Mouse (Mus musculus) midbrain, embryonic 11.5 days (tissue): ENCODE results near the gene Sidt1. TPM values are rescaled to one million over a fixed set of nuclear protein-coding genes. Genes with fewer than 3 reads are reported as not detected.

ENCODE experiments used
- ATAC-seq: fragments of 200-750 bp; cut with Nextera tagmentation; 2 replicates; pipeline ENCODE4 v1.8.0; 2017; ENCODE audit warnings: moderate TSS enrichment, moderate library complexity; ENCODE audit not compliant: low FRiP score
- DNase-seq: peaks from one replicate; pipeline ENCODE4 v3.0.0; 2015; ENCODE audit warnings: low spot score; ENCODE audit errors: missing footprints
- H3K27ac ChIP-seq: fragments of 300-500 bp; sonication (generic); 2 replicates; pipeline ENCODE4 v1.5.1; 2014; ENCODE audit warnings: low read depth, low read length
- H3K27me3 ChIP-seq: fragments of 300-500 bp; sonication (generic); 2 replicates; pipeline ENCODE4 v1.6.1; 2014; ENCODE audit warnings: mild to moderate bottlenecking, low read length, moderate library complexity, mixed read lengths; ENCODE audit not compliant: control insufficient read depth, insufficient read depth
- H3K36me3 ChIP-seq: fragments of 300-500 bp; sonication (generic); 2 replicates; pipeline ENCODE4 v1.6.1; 2014; ENCODE audit warnings: mild to moderate bottlenecking, low read length, moderate library complexity, mixed read lengths; ENCODE audit not compliant: control insufficient read depth, insufficient read depth
- H3K4me1 ChIP-seq: fragments of 300-500 bp; sonication (generic); 2 replicates; pipeline ENCODE4 v1.6.1; 2014; ENCODE audit warnings: low read length; ENCODE audit not compliant: control insufficient read depth, insufficient read depth
- H3K4me2 ChIP-seq: fragments of 300-500 bp; sonication (generic); 2 replicates; pipeline ENCODE4 v1.6.1; 2014; ENCODE audit warnings: mild to moderate bottlenecking, moderate library complexity
- H3K4me3 ChIP-seq: fragments of 300-500 bp; sonication (generic); 2 replicates; pipeline ENCODE4 v1.5.1; 2014; ENCODE audit warnings: low read depth, low read length
- H3K9ac ChIP-seq: fragments of 300-500 bp; sonication (generic); 2 replicates; pipeline ENCODE4 v1.6.1; 2014; ENCODE audit warnings: low read length
- H3K9me3 ChIP-seq: fragments of 300-500 bp; sonication (generic); 2 replicates; pipeline ENCODE4 v1.6.1; 2016; ENCODE audit warnings: low read length; ENCODE audit not compliant: control insufficient read depth
- WGBS: fragments of 180-500 bp; shearing (Covaris S2); extraction: QIAGEN DNeasy Blood & Tissue Kit; methylation state at CpG from one replicate; pipeline ENCODE4 v1.1.7; 2014; 5-methylcytosine and 5-hydroxymethylcytosine counted together
- polyA plus RNA-seq: library from polyadenylated mRNA; unstranded; fragments of >200 nt; fragmentation: Nextera tagmentation; extraction: Ambion mirVana; gene quantifications from 2 replicates; pipeline ENCODE4 v1.2.1, GENCODE M21; 2014

Sidt1 gene
- polyA plus RNA-seq, 1 experiment from 2014 or later, result 0.31 TPM

DNA sequence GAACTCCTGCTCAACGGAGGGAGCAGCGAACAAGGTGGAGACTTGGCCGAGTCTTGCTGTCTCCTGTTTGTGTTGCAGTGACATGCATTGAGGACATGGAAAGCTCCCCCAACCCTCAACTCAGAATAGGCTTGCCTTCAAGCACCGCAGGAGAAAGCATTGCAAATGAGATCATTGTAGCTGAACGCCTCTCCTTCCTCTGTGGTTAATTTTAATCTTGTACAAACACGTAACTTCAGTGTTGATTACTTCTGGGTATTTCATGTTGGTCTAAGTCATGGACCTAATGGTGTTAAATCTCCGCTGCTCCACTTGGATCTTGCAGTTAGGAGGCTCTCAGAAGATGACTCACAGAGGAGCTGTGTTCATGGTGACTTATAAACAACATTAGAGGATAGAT, 120.3 kb downstream of the Sidt1 start:
- Histone ChIP-seq H3K4me1 (no peaks in the 10 kb centered on the region), H3K4me3 (no peak overlapping the region), H3K9me3 (no peaks in the 10 kb centered on the region), H3K4me2 (no peak overlapping the region), H3K27me3 (no peaks in the 10 kb centered on the region), H3K27ac (no peak overlapping the region), H3K9ac (no peak overlapping the region), H3K36me3 (peaks cover 6% of the 10 kb centered on the region)
- no peak for ATAC-seq
- no peak for DNase-seq
- WGBS, result 90% methylated on average over 7 of the region's 7 CpGs

DNA sequence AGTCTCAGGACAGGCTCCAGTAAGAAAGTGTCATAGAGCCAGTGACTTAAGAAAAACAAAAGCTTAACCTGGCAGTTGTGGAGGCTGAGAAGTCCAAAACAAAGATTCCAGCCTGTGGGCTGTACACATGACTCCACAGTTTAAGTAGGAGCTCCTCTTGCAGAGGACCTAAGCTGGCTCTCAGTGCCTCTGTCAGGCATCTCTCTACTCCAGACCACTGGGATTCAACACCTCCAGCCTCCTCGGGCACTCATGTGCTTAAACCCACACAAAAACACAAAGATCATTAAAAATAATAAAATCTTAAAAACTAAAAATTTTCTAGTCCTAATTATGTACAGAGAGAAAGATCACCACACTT, 122.0 kb downstream of the Sidt1 start:
- WGBS, result 91% methylated on average over 1 of the region's 1 CpGs
- no peak for ATAC-seq
- H3K4me3 ChIP-seq, result no peak overlapping the region

DNA sequence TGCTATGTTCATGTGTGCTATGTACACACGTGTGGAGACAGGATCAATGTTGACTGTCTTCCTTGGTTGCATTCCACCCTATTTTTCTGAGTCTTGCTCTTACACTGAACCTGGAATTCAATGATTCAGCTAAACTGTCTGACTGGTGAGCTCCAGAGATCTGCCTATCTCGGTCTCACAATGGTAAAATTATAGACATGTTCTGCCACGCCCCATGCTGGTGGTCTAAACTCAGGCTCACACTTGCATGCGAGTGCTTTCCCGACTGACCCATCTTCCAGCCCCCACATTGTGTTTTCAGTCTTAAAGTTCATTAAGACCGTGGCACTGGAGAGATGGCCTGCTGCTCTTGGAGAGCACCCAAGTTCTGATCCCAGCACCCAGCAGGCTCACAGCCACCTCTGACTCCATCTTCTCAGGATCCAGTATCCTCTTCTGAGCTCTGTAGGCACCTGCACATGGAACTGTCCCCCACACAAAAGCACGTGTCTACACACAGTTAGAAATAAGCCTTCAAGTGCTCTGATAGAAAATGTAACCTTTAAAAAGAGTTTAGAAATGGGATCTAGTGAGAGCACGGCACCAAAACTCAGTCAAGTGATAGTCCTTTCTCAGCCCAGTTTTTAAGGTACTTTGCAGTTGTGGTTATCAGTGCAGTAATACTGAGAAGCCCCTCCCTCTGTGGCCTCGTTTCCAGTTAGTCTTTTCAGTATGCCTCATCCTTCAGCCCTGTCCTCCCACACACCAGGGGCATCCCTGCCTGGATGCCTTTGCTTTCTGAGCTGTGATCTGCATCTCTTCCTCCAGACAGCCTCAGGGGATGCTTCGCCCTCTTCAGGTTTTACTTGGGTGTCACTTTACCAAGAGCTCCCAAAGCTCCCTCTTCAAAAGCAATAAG, 122.6 kb downstream of the Sidt1 start:
- Histone ChIP-seq H3K9ac (no peak overlapping the region), H3K4me2 (no peak overlapping the region), H3K27me3 (no peaks in the 10 kb centered on the region), H3K9me3 (no peaks in the 10 kb centered on the region), H3K4me3 (no peak overlapping the region), H3K4me1 (no peaks in the 10 kb centered on the region), H3K36me3 (peaks cover 6% of the 10 kb centered on the region; the same call in 1 of the 2 replicates), H3K27ac (no peak overlapping the region)
- 85% methylated on average over 10 of the region's 10 CpGs for WGBS
- DNase-seq (no peak), ATAC-seq (no peak)

More for the DNA sequence above, 122.0 kb downstream of the Sidt1 start:
- no peaks in the 10 kb centered on the region for H3K9me3 ChIP-seq
- H3K9ac ChIP-seq, result no peak overlapping the region
- no peaks in the 10 kb centered on the region for H3K27me3 ChIP-seq
- no peak for DNase-seq
- no peak overlapping the region for H3K4me2 ChIP-seq
- H3K4me1 ChIP-seq, result no peaks in the 10 kb centered on the region
- H3K36me3 ChIP-seq, result peaks cover 6% of the 10 kb centered on the region
- no peak overlapping the region for H3K27ac ChIP-seq

DNA sequence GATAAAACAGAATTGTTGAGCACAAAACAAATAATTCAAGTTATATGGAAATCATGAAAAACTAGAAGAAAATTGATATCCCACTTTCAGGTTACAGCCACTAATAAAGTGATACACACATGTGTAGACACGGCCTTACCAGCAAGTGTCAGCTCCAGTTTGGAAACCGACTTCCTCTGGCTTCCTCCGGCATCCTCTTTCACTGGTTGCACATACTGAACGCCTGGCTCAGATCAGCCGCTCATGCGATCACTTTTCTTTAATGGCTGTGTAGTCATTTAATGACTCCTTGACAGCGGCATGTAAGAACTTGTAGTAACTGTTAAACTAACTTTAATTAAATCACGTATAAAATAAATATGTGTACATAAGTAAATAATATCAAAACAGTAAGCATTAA, 127.0 kb downstream of the Sidt1 start:
- peaks cover 7% of the 10 kb centered on the region for H3K36me3 ChIP-seq
- H3K27ac ChIP-seq, result no peak overlapping the region
- DNase-seq (no peak), ATAC-seq (no peak)
- no peaks in the 10 kb centered on the region for H3K27me3 ChIP-seq
- no peaks in the 10 kb centered on the region for H3K4me1 ChIP-seq
- H3K4me2 ChIP-seq, result no peak overlapping the region
- H3K9me3 ChIP-seq, result no peaks in the 10 kb centered on the region
- WGBS, result 92% methylated on average over 8 of the region's 8 CpGs
- H3K4me3 ChIP-seq, result no peak overlapping the region
- H3K9ac ChIP-seq, result no peak overlapping the region

DNA sequence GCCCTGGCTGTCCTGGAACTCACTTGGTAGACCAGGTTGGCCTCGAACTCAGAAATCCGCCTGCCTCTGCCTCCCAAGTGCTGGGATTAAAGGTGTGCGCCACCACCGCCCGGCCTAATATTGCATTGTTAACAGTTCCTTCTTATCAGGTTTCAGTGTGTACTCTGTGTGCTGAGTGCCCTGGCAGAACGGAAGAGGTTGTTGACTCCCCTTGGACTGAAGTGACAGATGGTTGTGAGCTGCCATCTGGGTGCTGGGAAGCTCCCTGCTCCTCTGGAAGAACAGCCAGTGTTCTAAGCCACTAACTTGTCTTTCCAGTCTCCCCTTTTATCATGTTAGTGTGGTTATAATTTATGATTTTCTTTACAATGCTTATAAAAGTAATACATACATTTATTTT, 128.7 kb downstream of the Sidt1 start:
- 97% methylated on average over 6 of the region's 6 CpGs for WGBS
- Histone ChIP-seq H3K4me1 (no peaks in the 10 kb centered on the region), H3K9ac (no peak overlapping the region), H3K36me3 (peaks cover 7% of the 10 kb centered on the region), H3K27me3 (no peaks in the 10 kb centered on the region), H3K27ac (no peak overlapping the region), H3K4me2 (no peak overlapping the region), H3K9me3 (no peaks in the 10 kb centered on the region), H3K4me3 (no peak overlapping the region)
- DNase-seq, result no peak
- ATAC-seq, result no peak

DNA sequence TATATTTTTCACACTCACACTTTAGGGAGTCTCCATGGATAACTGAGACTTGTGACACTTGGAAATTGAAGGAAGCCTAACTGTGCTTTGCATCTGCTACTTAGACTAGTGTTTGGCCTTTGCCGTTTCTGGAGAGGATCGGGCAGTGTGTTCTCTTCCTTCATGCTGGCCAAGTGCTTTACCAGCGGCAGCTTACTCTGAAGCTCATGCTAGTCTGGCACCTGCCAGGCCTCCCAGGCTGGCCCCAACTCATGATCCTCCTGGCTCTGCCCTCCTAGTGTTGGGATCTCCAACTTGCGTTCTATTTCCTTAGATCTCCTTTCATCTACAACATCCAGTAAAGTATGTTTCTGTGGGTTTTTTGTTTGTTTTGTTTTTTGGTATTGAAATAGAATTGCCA, 132.8 kb downstream of the Sidt1 start:
- Histone ChIP-seq H3K27ac (no peak overlapping the region), H3K36me3 (peaks cover 7% of the 10 kb centered on the region), H3K9ac (no peak overlapping the region), H3K4me1 (no peaks in the 10 kb centered on the region), H3K4me3 (no peak overlapping the region), H3K4me2 (no peak overlapping the region), H3K9me3 (no peaks in the 10 kb centered on the region), H3K27me3 (no peaks in the 10 kb centered on the region)
- no peak for ATAC-seq
- DNase-seq, result no peak
- 94% methylated on average over 4 of the region's 4 CpGs for WGBS

DNA sequence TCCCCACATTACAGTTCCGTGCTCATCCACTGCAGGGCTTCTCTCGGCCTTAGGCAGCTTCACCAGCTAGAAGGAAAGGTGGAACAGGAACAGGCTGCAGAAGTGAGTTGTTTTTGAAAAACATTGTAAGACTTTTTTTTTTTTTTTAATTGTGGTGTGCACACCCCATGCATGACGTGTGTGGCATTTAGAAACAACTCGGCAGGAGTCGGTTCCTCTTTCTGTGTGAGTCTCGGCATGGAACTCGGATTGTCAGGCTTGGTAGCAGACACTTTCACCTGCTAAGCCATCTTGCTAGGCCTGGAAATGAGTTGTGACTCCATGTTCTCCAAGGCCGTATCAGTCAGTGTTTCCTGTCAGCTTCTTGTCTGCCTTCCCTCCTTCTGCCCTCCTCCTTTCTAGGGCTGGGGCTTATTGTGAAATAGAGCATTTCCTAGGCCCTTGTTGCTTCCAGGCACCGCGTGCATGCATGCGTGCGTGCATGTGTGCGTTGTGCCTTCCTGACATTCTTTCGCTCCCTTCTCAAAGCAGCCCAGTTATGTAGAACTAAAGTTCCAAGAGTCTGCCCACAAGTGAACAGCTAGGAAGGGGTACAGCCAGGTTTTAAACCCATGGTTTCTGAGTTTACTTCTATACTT, 133.8 kb downstream of the Sidt1 start:
- H3K27ac ChIP-seq, result no peak overlapping the region
- H3K4me3 ChIP-seq, result no peak overlapping the region
- ATAC-seq (no peak), DNase-seq (no peak)
- H3K4me1 ChIP-seq, result no peaks in the 10 kb centered on the region
- no peaks in the 10 kb centered on the region for H3K9me3 ChIP-seq
- no peak overlapping the region for H3K9ac ChIP-seq
- no peaks in the 10 kb centered on the region for H3K27me3 ChIP-seq
- no peak overlapping the region for H3K4me2 ChIP-seq
- WGBS, result 93% methylated on average over 14 of the region's 14 CpGs
- peaks cover 7% of the 10 kb centered on the region for H3K36me3 ChIP-seq

DNA sequence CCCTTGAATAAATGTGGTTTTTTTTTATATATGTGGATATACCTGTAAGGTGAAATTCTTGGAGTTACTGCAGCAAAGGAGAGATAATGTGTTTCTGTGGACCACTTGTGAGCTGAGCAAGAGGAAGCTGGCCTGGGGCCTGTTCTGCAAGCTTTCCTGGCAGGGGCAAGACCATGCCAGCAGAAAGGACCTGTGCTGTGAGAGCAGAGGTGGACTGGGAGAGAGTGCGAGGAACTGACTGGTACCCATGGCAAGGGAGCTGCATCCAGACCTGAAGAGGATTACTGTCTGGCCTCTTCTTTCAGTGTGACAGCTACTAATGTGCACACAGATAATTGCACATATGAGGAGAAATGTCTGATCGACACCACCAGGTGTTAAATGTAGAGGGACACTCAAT, 142.0 kb downstream of the Sidt1 start:
- ATAC-seq (no peak), DNase-seq (no peak)
- H3K36me3 ChIP-seq, result no peaks in the 10 kb centered on the region
- 95% methylated on average over 2 of the region's 2 CpGs for WGBS
- H3K4me1 ChIP-seq, result no peaks in the 10 kb centered on the region
- H3K27ac ChIP-seq, result no peak overlapping the region
- no peaks in the 10 kb centered on the region for H3K27me3 ChIP-seq
- H3K9ac ChIP-seq, result no peak overlapping the region
- peaks cover 3% of the 10 kb centered on the region; the same call in 1 of the 2 replicates for H3K9me3 ChIP-seq
- no peak overlapping the region for H3K4me3 ChIP-seq
- no peak overlapping the region for H3K4me2 ChIP-seq
